Mouse (Mus musculus): Measurements from ENCODE around the gene Zbtb20. TPM values are rescaled to one million over a fixed set of nuclear protein-coding genes. Genes with fewer than 3 reads are reported as not detected.

Gene Zbtb20
- polyA plus RNA-seq, 1 experiment from 2014 or later = 18.8 TPM

- no peak overlapping the region for H3K9ac ChIP-seq
- H3K27ac ChIP-seq = no peak overlapping the region
- H3K4me1 ChIP-seq (replicated peaks) = no peaks in the 10 kb centered on the region
These were observed 588.9 kb downstream of the Zbtb20 start for GRCm38 (mm10) chr16:43464476-43465080.

GRCm38 (mm10) chr16:43465368-43465839 is 589.7 kb downstream of the Zbtb20 start:
- H3K27me3 ChIP-seq (replicated peaks) = no peaks in the 10 kb centered on the region
- no peak overlapping the region for H3K9ac ChIP-seq
- H3K4me2 ChIP-seq (replicated peaks) = no peak overlapping the region
- H3K4me3 ChIP-seq (replicated peaks) = no peak overlapping the region
- no peak for ATAC-seq
- H3K27ac ChIP-seq = no peak overlapping the region
- WGBS = 64% methylated on average over 3 of the region's 3 CpGs
- H3K9me3 ChIP-seq = no peaks in the 10 kb centered on the region
- H3K4me1 ChIP-seq (replicated peaks) = no peaks in the 10 kb centered on the region
- H3K36me3 ChIP-seq = no peaks in the 10 kb centered on the region

More at GRCm38 (mm10) chr16:43464476-43465080, 588.9 kb downstream of the Zbtb20 start:
- H3K4me3 ChIP-seq (replicated peaks) = no peak overlapping the region
- H3K36me3 ChIP-seq = no peaks in the 10 kb centered on the region
- no peaks in the 10 kb centered on the region for H3K9me3 ChIP-seq
- no peaks in the 10 kb centered on the region for H3K27me3 ChIP-seq (replicated peaks)
- no peak overlapping the region for H3K4me2 ChIP-seq (replicated peaks)
- 67% methylated on average over 10 of the region's 10 CpGs for WGBS
- peak; percentile 43; the same call in 1 of the 2 replicates for ATAC-seq

GRCm38 (mm10) chr16:43465921-43466748 is 590.5 kb downstream of the Zbtb20 start:
- Histone ChIP-seq H3K4me2 (replicated peaks) (no peak overlapping the region), H3K4me3 (replicated peaks) (no peak overlapping the region), H3K36me3 (no peaks in the 10 kb centered on the region), H3K4me1 (replicated peaks) (no peaks in the 10 kb centered on the region), H3K9ac (no peak overlapping the region), H3K9me3 (no peaks in the 10 kb centered on the region), H3K27ac (no peak overlapping the region), H3K27me3 (replicated peaks) (no peaks in the 10 kb centered on the region)
- ATAC-seq = no peak
- 88% methylated on average over 9 of the region's 9 CpGs for WGBS

GRCm38 (mm10) chr16:43466749-43467065 is 591.0 kb downstream of the Zbtb20 start:
- Histone ChIP-seq H3K4me1 (replicated peaks) (no peaks in the 10 kb centered on the region), H3K4me2 (replicated peaks) (no peak overlapping the region), H3K27ac (no peak overlapping the region), H3K36me3 (no peaks in the 10 kb centered on the region), H3K9me3 (no peaks in the 10 kb centered on the region), H3K9ac (no peak overlapping the region), H3K27me3 (replicated peaks) (no peaks in the 10 kb centered on the region), H3K4me3 (replicated peaks) (no peak overlapping the region)
- no peak for ATAC-seq
- 79% methylated on average over 2 of the region's 2 CpGs for WGBS

GRCm38 (mm10) chr16:43471060-43471459 is 595.4 kb downstream of the Zbtb20 start:
- H3K4me1 ChIP-seq (replicated peaks) = no peaks in the 10 kb centered on the region
- no peak overlapping the region for H3K4me2 ChIP-seq (replicated peaks)
- 76% methylated on average over 3 of the region's 3 CpGs for WGBS
- no peaks in the 10 kb centered on the region for H3K9me3 ChIP-seq
- no peak for ATAC-seq
- no peaks in the 10 kb centered on the region for H3K36me3 ChIP-seq
- no peak overlapping the region for H3K9ac ChIP-seq
- no peaks in the 10 kb centered on the region for H3K27me3 ChIP-seq (replicated peaks)
- no peak overlapping the region for H3K4me3 ChIP-seq (replicated peaks)
- H3K27ac ChIP-seq = no peak overlapping the region

- Histone ChIP-seq H3K9ac (no peak overlapping the region), H3K4me2 (replicated peaks) (no peak overlapping the region), H3K27me3 (replicated peaks) (no peaks in the 10 kb centered on the region), H3K27ac (no peak overlapping the region), H3K4me3 (replicated peaks) (no peak overlapping the region), H3K9me3 (no peaks in the 10 kb centered on the region), H3K4me1 (replicated peaks) (no peaks in the 10 kb centered on the region), H3K36me3 (no peaks in the 10 kb centered on the region)
- ATAC-seq = no peak
- 87% methylated on average over 11 of the region's 11 CpGs for WGBS
These were observed 599.5 kb downstream of the Zbtb20 start for GRCm38 (mm10) chr16:43474941-43475728.

- no peak overlapping the region for H3K9ac ChIP-seq
- H3K36me3 ChIP-seq = no peaks in the 10 kb centered on the region
- 87% methylated on average over 3 of the region's 3 CpGs for WGBS
- no peak overlapping the region for H3K4me2 ChIP-seq (replicated peaks)
- H3K4me3 ChIP-seq (replicated peaks) = no peak overlapping the region
- no peaks in the 10 kb centered on the region for H3K4me1 ChIP-seq (replicated peaks)
- no peaks in the 10 kb centered on the region for H3K9me3 ChIP-seq
- no peaks in the 10 kb centered on the region for H3K27me3 ChIP-seq (replicated peaks)
- no peak overlapping the region for H3K27ac ChIP-seq
- no peak for ATAC-seq
These were observed 601.2 kb downstream of the Zbtb20 start for GRCm38 (mm10) chr16:43476921-43477320.

- no peak overlapping the region for H3K4me2 ChIP-seq (replicated peaks)
- WGBS = 82% methylated on average over 1 of the region's 1 CpGs
These were observed 602.7 kb downstream of the Zbtb20 start for GRCm38 (mm10) chr16:43478352-43478751.

GRCm38 (mm10) chr16:43480532-43480931 is 604.9 kb downstream of the Zbtb20 start:
- H3K9ac ChIP-seq = no peak overlapping the region
- no peaks in the 10 kb centered on the region for H3K27me3 ChIP-seq (replicated peaks)
- WGBS = 81% methylated on average over 6 of the region's 6 CpGs
- no peak overlapping the region for H3K4me2 ChIP-seq (replicated peaks)
- H3K27ac ChIP-seq = no peak overlapping the region
- H3K36me3 ChIP-seq = no peaks in the 10 kb centered on the region
- H3K4me1 ChIP-seq (replicated peaks) = no peaks in the 10 kb centered on the region
- ATAC-seq = no peak
- no peaks in the 10 kb centered on the region for H3K9me3 ChIP-seq
- no peak overlapping the region for H3K4me3 ChIP-seq (replicated peaks)

More at GRCm38 (mm10) chr16:43478352-43478751, 602.7 kb downstream of the Zbtb20 start:
- no peaks in the 10 kb centered on the region for H3K27me3 ChIP-seq (replicated peaks)
- no peaks in the 10 kb centered on the region for H3K9me3 ChIP-seq
- ATAC-seq = no peak
- H3K4me3 ChIP-seq (replicated peaks) = no peak overlapping the region
- no peak overlapping the region for H3K9ac ChIP-seq
- no peaks in the 10 kb centered on the region for H3K36me3 ChIP-seq
- H3K4me1 ChIP-seq (replicated peaks) = no peaks in the 10 kb centered on the region
- H3K27ac ChIP-seq = no peak overlapping the region

- H3K27me3 ChIP-seq (replicated peaks) = no peaks in the 10 kb centered on the region
- no peaks in the 10 kb centered on the region for H3K4me1 ChIP-seq (replicated peaks)
- WGBS = 64% methylated on average over 3 of the region's 3 CpGs
- no peak overlapping the region for H3K27ac ChIP-seq
- H3K36me3 ChIP-seq = no peaks in the 10 kb centered on the region
- no peak overlapping the region for H3K4me3 ChIP-seq (replicated peaks)
- no peak for ATAC-seq
- no peaks in the 10 kb centered on the region for H3K9me3 ChIP-seq
- H3K4me2 ChIP-seq (replicated peaks) = no peak overlapping the region
- no peak overlapping the region for H3K9ac ChIP-seq
These were observed 606.4 kb downstream of the Zbtb20 start for GRCm38 (mm10) chr16:43482125-43482524.

GRCm38 (mm10) chr16:43482738-43483137 is 607.1 kb downstream of the Zbtb20 start:
- Histone ChIP-seq H3K4me2 (replicated peaks) (no peak overlapping the region), H3K4me3 (replicated peaks) (no peak overlapping the region), H3K9ac (no peak overlapping the region), H3K27me3 (replicated peaks) (no peaks in the 10 kb centered on the region), H3K36me3 (no peaks in the 10 kb centered on the region), H3K27ac (no peak overlapping the region), H3K4me1 (replicated peaks) (no peaks in the 10 kb centered on the region), H3K9me3 (no peaks in the 10 kb centered on the region)
- WGBS = 90% methylated on average over 2 of the region's 2 CpGs
- no peak for ATAC-seq

GRCm38 (mm10) chr16:43484400-43484799 is 608.7 kb downstream of the Zbtb20 start:
- H3K4me3 ChIP-seq (replicated peaks) = no peak overlapping the region
- 75% methylated on average over 4 of the region's 4 CpGs for WGBS
- H3K9me3 ChIP-seq = no peaks in the 10 kb centered on the region
- H3K27me3 ChIP-seq (replicated peaks) = no peaks in the 10 kb centered on the region
- no peak overlapping the region for H3K27ac ChIP-seq
- H3K36me3 ChIP-seq = no peaks in the 10 kb centered on the region
- H3K4me2 ChIP-seq (replicated peaks) = no peak overlapping the region
- H3K4me1 ChIP-seq (replicated peaks) = no peaks in the 10 kb centered on the region
- no peak for ATAC-seq
- no peak overlapping the region for H3K9ac ChIP-seq

All from intestine, embryonic 15.5 days (tissue).